ENCODE assay signal across 11 mouse cellular contexts in the genomic region with DNA sequence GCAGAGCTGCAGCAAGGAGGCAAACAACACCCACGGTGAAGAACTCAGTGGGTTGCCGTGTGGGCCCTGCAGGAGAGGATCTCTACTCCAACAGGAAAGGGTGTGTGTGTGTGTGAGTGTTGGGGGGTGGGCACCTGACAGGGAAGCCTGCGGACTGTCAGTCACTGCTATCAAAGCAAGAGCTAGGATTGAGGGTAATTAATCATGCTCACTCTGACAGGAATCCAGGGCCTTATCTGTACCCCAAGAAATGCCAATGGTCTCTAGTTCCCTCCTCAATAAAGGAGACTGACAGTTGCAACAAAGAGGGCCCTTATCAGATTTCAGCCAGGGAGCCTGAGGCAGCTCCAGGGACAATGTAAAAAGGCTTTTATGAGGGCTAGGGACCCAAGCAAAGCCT. TPM values are rescaled to one million over a fixed set of nuclear protein-coding genes. Genes with fewer than 3 reads are reported as not detected.
DNase-seq lines count a peak whose midpoint lies in the region; ATAC-seq and TF ChIP-seq lines count a peak whose summit lies in the region.
"Had no signal": no experiment of that assay in that cellular context is flagged by ENCODE, and none has a peak within 500 bp of the region (broad histone marks: within the 10 kb centered on the region; RNA-seq: fewer than 3 reads in every experiment).

No protein-coding gene starts in this region.

- no peak for TF ChIP-seq CTCF in liver, postnatal 0 days (IDR thresholded peaks at IDR 0.05; ENCODE audit: low read depth)
- TF ChIP-seq CTCF in MEL (IDR thresholded peaks at IDR 0.05 in 2 of 3, conservative IDR thresholded peaks at IDR 0.05 in 1 of 3; ENCODE audit: control insufficient read depth in 1 of 3, insufficient read depth in 1 of 3, low read depth in 2 of 3, low read length in 3 of 3, poor library complexity in 1 of 3, severe bottlenecking in 1 of 3): no peak

- no peaks in the 10 kb centered on the region for H3K9me3 ChIP-seq in liver, embryonic 12.5 days (replicated peaks)
- no peaks in the 10 kb centered on the region for H3K9me3 ChIP-seq in liver, postnatal 0 days (ENCODE audit: low read length)
- H3K9me3 ChIP-seq in MEL (replicated peaks; ENCODE audit: insufficient read depth, low read length): no peaks in the 10 kb centered on the region
- H3K9me3 ChIP-seq in hindbrain, embryonic 15.5 days: no peaks in the 10 kb centered on the region

- H3K27me3 ChIP-seq in liver, embryonic 12.5 days (replicated peaks): no peaks in the 10 kb centered on the region
- no peaks in the 10 kb centered on the region for H3K27me3 ChIP-seq in liver, postnatal 0 days (ENCODE audit: insufficient read depth, low read length)
- H3K27me3 ChIP-seq in MEL (ENCODE audit: control insufficient read depth in 1 of 2, insufficient read depth in 2 of 2, low read length in 2 of 2): no peaks in the 10 kb centered on the region
- H3K27me3 ChIP-seq in hindbrain, embryonic 15.5 days: no peaks in the 10 kb centered on the region

- WGBS in liver, embryonic 12.5 days (ENCODE audit: insufficient replicate concordance): 8% methylated on average over 3 of the region's 3 CpGs
- 32% methylated on average over 3 of the region's 3 CpGs for WGBS in liver, postnatal 0 days (ENCODE audit: insufficient replicate concordance)
- 17% methylated on average over 3 of the region's 3 CpGs for whole genome bisulfite sequencing in hindbrain, embryonic 15.5 days

- TF ChIP-seq EP300 in liver, postnatal 0 days (IDR thresholded peaks at IDR 0.05; ENCODE audit: low read depth): no peak
- TF ChIP-seq EP300 in MEL (IDR thresholded peaks at IDR 0.05; ENCODE audit: low read depth in 1 of 2, low read length in 2 of 2): peak; percentile 33 to 61; a peak in 3 of 4 replicates

- no peaks in the 10 kb centered on the region for H3K79me2 ChIP-seq in MEL (ENCODE audit: control insufficient read depth, insufficient read depth, low read length, poor library complexity)

- H3K27ac ChIP-seq in liver, embryonic 12.5 days: peak overlapping the region; percentile 67
- no peak overlapping the region for H3K27ac ChIP-seq in liver, postnatal 0 days (ENCODE audit: low read depth)
- H3K27ac ChIP-seq in MEL (ENCODE audit: control insufficient read depth, low read depth, low read length): peak overlapping the region; percentile 29; the same call in 1 of the 2 replicates
- peak overlapping the region; percentile 21; the same call in 1 of the 2 replicates for H3K27ac ChIP-seq in hindbrain, embryonic 15.5 days (replicated peaks)

- H3K4me1 ChIP-seq in liver, embryonic 12.5 days: peaks cover 89% of the 10 kb centered on the region
- peaks cover 40% of the 10 kb centered on the region for H3K4me1 ChIP-seq in liver, postnatal 0 days (ENCODE audit: insufficient read depth)
- H3K4me1 ChIP-seq in MEL (ENCODE audit: control insufficient read depth in 1 of 2, insufficient read depth in 2 of 2, low read length in 2 of 2): peaks cover 7 to 49% of the 10 kb centered on the region in 2 experiments
- H3K4me1 ChIP-seq in hindbrain, embryonic 15.5 days (replicated peaks): peaks cover 24% of the 10 kb centered on the region

- no peak for TF ChIP-seq RAD21 in MEL (IDR thresholded peaks at IDR 0.05; ENCODE audit: low read depth, low read length)

- no peak overlapping the region for H3K4me3 ChIP-seq in liver, embryonic 12.5 days
- no peak overlapping the region for H3K4me3 ChIP-seq in liver, postnatal 0 days (ENCODE audit: low read depth, low read length)
- H3K4me3 ChIP-seq in MEL (ENCODE audit: control insufficient read depth in 1 of 2, insufficient read depth in 1 of 2, low read depth in 2 of 2, low read length in 2 of 2): no peak overlapping the region
- no peak overlapping the region for H3K4me3 ChIP-seq in hindbrain, embryonic 15.5 days

- no peak overlapping the region; the same call in 1 of the 2 replicates for H3K9ac ChIP-seq in liver, embryonic 12.5 days
- H3K9ac ChIP-seq in liver, postnatal 0 days (replicated peaks): no peak overlapping the region
- no peak overlapping the region for H3K9ac ChIP-seq in MEL (ENCODE audit: control insufficient read depth, low read depth, low read length, poor library complexity, severe bottlenecking)
- H3K9ac ChIP-seq in hindbrain, embryonic 15.5 days: no peak overlapping the region

- no peak for TF ChIP-seq POLR2A in MEL (IDR thresholded peaks at IDR 0.05; ENCODE audit: control insufficient read depth in 1 of 2, insufficient read depth in 1 of 2, low read depth in 1 of 2, low read length in 2 of 2, poor library complexity in 1 of 2)

- peaks cover 26% of the 10 kb centered on the region for H3K36me3 ChIP-seq in liver, embryonic 12.5 days
- peaks cover 10% of the 10 kb centered on the region for H3K36me3 ChIP-seq in liver, postnatal 0 days (replicated peaks; ENCODE audit: insufficient read depth, low read length)
- peaks cover 0 to 40% of the 10 kb centered on the region in 2 experiments; a peak in 2 of 4 replicates for H3K36me3 ChIP-seq in MEL (ENCODE audit: control insufficient read depth in 1 of 2, insufficient read depth in 2 of 2, low read length in 2 of 2)
- H3K36me3 ChIP-seq in hindbrain, embryonic 15.5 days: no peaks in the 10 kb centered on the region

- ATAC-seq in frontal cortex, adult (ENCODE audit: low TSS enrichment): peak; percentile 74
- no peak for ATAC-seq in liver, embryonic 12.5 days
- no peak for ATAC-seq in liver, postnatal 0 days
- ATAC-seq in hindbrain, embryonic 15.5 days (ENCODE audit: low FRiP score, low read depth): no peak
- ATAC-seq in CD4-positive, CD25-positive, alpha-beta regulatory T cell, adult 4 months: no peak

- H3K4me2 ChIP-seq in liver, embryonic 12.5 days: no peak overlapping the region
- no peak overlapping the region for H3K4me2 ChIP-seq in liver, postnatal 0 days (ENCODE audit: low read depth, low read length)
- no peak overlapping the region for H3K4me2 ChIP-seq in hindbrain, embryonic 15.5 days

- no peak for DNase-seq in frontal cortex, postnatal 25 days (ENCODE audit: low spot score in 2 of 2)
- DNase-seq in liver, postnatal 0 days: no peak
- DNase-seq in MEL (ENCODE audit: low read depth, low spot score): peak; percentile 62
- no peak for DNase-seq in urinary bladder, postnatal 14 days (ENCODE audit: low spot score)
- DNase-seq: cerebellum, adult 9-11 months; layer of hippocampus, adult 9-11 months; thymus, postnatal 14 days had no signal

TF ChIP-seq in MEL, 35 proteins besides CTCF, POLR2A, EP300 and RAD21:
- TF ChIP-seq USF2 (IDR thresholded peaks at IDR 0.05; ENCODE audit: borderline replicate concordance in 1 of 2, insufficient read depth in 1 of 2, low read depth in 1 of 2, low read length in 2 of 2): no peak
- TF ChIP-seq GABPA (IDR thresholded peaks at IDR 0.05; ENCODE audit: low read depth, low read length): no peak
- no peak for TF ChIP-seq NRF1 (IDR thresholded peaks at IDR 0.05; ENCODE audit: insufficient read depth, low read depth, low read length, poor library complexity, severe bottlenecking)
- TF ChIP-seq USF1 (IDR thresholded peaks at IDR 0.05; ENCODE audit: low read depth, low read length): 0 out of 2 replicates have a peak, but pooled peaks have one; percentile 21
- TF ChIP-seq KAT2A (conservative IDR thresholded peaks at IDR 0.05; ENCODE audit: low read depth, low read length): no peak
- TF ChIP-seq CHD2 (IDR thresholded peaks at IDR 0.05; ENCODE audit: low read length): no peak
- peak; percentile 78 for TF ChIP-seq ETS1 (IDR thresholded peaks at IDR 0.05; ENCODE audit: low read depth, low read length)
- no peak for TF ChIP-seq MEF2A (IDR thresholded peaks at IDR 0.05; ENCODE audit: extremely low read depth, insufficient replicate concordance, low read depth, low read length, poor library complexity, severe bottlenecking)
- TF ChIP-seq RCOR1 (IDR thresholded peaks at IDR 0.05; ENCODE audit: low read depth, low read length): peak; percentile 91
- no peak for TF ChIP-seq POLR2AphosphoS2 (IDR thresholded peaks at IDR 0.05; ENCODE audit: low read length)
- no peak for TF ChIP-seq MXI1 (IDR thresholded peaks at IDR 0.05; ENCODE audit: low read depth, low read length)
- no peak for TF ChIP-seq MAX (IDR thresholded peaks at IDR 0.05; ENCODE audit: low read length)
- TF ChIP-seq ZC3H11A (IDR thresholded peaks at IDR 0.05; ENCODE audit: low read depth, low read length): no peak
- 0 out of 2 replicates have a peak, but pooled peaks have one; percentile 42 for TF ChIP-seq TCF12 (IDR thresholded peaks at IDR 0.05; ENCODE audit: low read depth, low read length)
- TF ChIP-seq GATA1 (IDR thresholded peaks at IDR 0.05; ENCODE audit: low read depth, low read length): peak; percentile 86
- TF ChIP-seq MAZ (IDR thresholded peaks at IDR 0.05; ENCODE audit: low read depth, low read length): no peak
- TF ChIP-seq TAL1 (IDR thresholded peaks at IDR 0.05; ENCODE audit: low read length): no peak

RNA-seq across cellular contexts. Expression of gene Arid3b, which starts 33.5 kb away (rescaled TPM):
- polyA plus RNA-seq in liver, embryonic 12.5 days (2016; fragmentation: Nextera tagmentation; extraction: Ambion mirVana): 15.6 and 16.0 TPM in 2 replicates
- 4.6 and 4.7 TPM in 2 replicates for polyA plus RNA-seq in liver, postnatal 0 days (2015; fragmentation: Nextera tagmentation; extraction: Ambion mirVana)
- total RNA-seq in MEL (2012; rRNA removed): 2.1 and 2.3 TPM in 2 replicates
- 1 to 10 TPM in 1 of 2 experiments, not detected in 1; 7.4 TPM for polyA plus RNA-seq in MEL (2012; ENCODE audit: insufficient read depth in 1 of 2, insufficient read length in 2 of 2, low read depth in 1 of 2, low replicate concordance in 2 of 2, missing spikeins in 1 of 2)
- 7.7 and 8.5 TPM in 2 replicates for polyA plus RNA-seq in hindbrain, embryonic 15.5 days (2015; fragmentation: Nextera tagmentation; extraction: Ambion mirVana)
- 10 to 100 TPM; 25.2 to 35.4 TPM for polyA plus RNA-seq in CD4-positive, CD25-positive, alpha-beta regulatory T cell, adult 4 months (2017; shearing (Covaris generic))

RNA-seq across cellular contexts. Expression of gene Clk3, which starts 37.4 kb away (rescaled TPM):
- 99.8 and 104 TPM in 2 replicates for polyA plus RNA-seq in liver, embryonic 12.5 days (2016; fragmentation: Nextera tagmentation; extraction: Ambion mirVana)
- 40.2 and 40.4 TPM in 2 replicates for polyA plus RNA-seq in liver, postnatal 0 days (2015; fragmentation: Nextera tagmentation; extraction: Ambion mirVana)
- 28.8 and 31.2 TPM in 2 replicates for total RNA-seq in MEL (2012; rRNA removed)
- polyA plus RNA-seq in MEL (2012; ENCODE audit: insufficient read depth in 1 of 2, insufficient read length in 2 of 2, low read depth in 1 of 2, low replicate concordance in 2 of 2, missing spikeins in 1 of 2): 10 to 100 TPM in 1 of 2 experiments, not detected in 1; 65.6 TPM
- 65.5 and 67.0 TPM in 2 replicates for polyA plus RNA-seq in hindbrain, embryonic 15.5 days (2015; fragmentation: Nextera tagmentation; extraction: Ambion mirVana)
- polyA plus RNA-seq in CD4-positive, CD25-positive, alpha-beta regulatory T cell, adult 4 months (2017; shearing (Covaris generic)): 100 to 1,000 TPM in 1 of 2 experiments, 10 to 100 TPM in 1; 95.0 to 107 TPM
